Mouse (Mus musculus): ENCODE data around the gene Tnfaip8l1. TPM values are rescaled to one million over a fixed set of nuclear protein-coding genes. Genes with fewer than 3 reads are reported as not detected.

The Tnfaip8l1 gene
- 4.3 and 4.4 TPM in 2 replicates for total RNA-seq (2015)
- 3.2 and 4.8 TPM in 2 replicates for total RNA-seq (2017)

DNA sequence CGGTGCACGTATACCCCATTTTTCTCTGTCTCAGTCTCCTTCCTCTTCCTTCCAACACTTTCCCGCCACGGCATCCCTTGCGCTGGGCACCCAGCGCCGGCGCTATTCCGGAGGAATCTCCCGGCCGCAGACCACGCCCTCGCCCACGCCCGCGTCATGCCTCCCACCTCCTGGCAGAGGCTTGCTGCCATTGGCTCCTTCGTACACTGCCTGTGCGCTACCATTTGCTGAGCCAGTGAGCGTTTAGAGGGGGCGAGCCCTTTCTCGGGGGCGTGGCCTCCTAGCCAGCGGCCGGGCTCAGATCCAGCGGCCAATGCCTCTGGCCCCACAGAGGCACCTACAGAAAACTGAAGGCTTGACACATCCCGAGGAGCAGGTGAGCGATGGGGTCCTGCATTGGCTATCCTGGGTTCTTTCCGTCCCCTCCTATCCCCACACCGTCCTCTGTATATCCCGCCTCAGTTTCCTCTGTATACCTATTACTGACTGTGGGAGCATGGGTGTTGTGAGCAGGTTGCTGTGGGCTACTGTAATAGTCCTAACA, at the start of gene Tnfaip8l1:
TSS of gene Tnfaip8l1 (plus strand) at position 247 of the 544 bp plus-strand sequence.
- ATAC-seq (ENCODE audit: poor library complexity, severe bottlenecking), result peak; percentile 97

DNA sequence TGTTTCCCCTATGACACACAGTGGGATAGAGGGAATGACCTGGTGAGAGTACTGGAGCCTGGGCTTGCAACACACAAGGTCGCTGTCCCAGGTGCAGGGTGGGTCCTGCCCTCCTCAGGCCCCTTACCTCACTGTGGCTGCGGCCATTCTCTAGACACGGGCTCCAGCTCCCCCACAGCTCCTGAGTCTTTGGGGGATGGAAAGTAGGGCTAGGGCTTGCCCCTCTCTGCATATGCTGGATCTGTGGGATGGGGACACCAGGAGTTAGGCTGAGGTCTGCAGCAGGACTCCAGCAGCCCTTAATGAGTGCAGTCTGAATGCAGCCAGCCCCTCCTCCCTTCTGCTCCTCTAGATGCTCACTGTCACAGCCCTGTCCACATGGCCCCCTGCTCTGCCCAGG, 49.5 kb upstream of the Tnfaip8l1 start:
- ATAC-seq (ENCODE audit: poor library complexity, severe bottlenecking), result no peak

DNA sequence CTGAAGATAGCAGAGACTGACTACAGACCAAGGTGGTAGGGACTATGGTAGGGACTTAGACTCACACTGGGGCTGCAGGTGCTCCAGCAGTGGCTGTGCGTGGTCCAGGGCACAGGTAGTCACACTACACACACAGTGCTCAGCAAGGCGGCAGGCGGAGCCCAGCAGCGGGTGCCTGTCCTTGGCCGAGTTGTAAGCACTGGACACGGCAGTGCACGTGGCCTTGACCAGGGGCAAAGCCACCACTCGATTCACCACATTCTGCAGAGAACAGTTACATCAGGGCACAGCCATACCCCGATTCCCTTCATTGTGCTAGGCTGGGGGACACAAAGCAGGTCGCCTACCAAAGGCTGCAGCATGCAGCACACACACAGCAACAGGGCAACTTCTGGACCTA, 46.1 kb upstream of the Tnfaip8l1 start:
- no peak for ATAC-seq (ENCODE audit: poor library complexity, severe bottlenecking)

DNA sequence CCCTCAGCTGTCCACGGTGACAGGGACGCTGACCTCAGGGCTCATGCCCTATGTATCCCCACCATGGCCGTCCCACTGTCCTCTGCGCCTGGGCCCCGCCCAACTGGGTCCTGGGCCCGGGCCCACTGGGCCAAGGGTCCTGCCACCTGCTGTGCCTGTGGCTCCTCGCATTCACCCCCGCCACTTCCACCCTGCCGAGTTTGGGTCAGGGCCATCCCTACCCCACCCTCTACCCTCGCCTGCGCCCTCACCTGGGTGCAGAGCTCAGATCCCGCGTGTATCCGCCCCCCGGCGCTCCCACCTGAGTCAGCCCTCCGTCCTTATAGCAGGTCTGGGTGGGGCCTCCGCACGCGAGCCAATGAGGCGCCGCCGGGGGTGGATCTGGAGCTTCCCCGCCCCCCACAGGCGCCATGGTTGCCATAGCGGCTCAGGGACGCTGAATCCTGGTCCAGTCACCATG, 45.0 kb upstream of the Tnfaip8l1 start, which contains the start of gene Plin5:
TSS of gene Plin5 (minus strand) at position 346 of the 460 bp plus-strand sequence.
- ATAC-seq (ENCODE audit: poor library complexity, severe bottlenecking), result peak; percentile 45

GRCm38 (mm10) chr17:56119431-56119830, 42.8 kb upstream of the Tnfaip8l1 start:
- ATAC-seq (ENCODE audit: poor library complexity, severe bottlenecking), result no peak

DNA sequence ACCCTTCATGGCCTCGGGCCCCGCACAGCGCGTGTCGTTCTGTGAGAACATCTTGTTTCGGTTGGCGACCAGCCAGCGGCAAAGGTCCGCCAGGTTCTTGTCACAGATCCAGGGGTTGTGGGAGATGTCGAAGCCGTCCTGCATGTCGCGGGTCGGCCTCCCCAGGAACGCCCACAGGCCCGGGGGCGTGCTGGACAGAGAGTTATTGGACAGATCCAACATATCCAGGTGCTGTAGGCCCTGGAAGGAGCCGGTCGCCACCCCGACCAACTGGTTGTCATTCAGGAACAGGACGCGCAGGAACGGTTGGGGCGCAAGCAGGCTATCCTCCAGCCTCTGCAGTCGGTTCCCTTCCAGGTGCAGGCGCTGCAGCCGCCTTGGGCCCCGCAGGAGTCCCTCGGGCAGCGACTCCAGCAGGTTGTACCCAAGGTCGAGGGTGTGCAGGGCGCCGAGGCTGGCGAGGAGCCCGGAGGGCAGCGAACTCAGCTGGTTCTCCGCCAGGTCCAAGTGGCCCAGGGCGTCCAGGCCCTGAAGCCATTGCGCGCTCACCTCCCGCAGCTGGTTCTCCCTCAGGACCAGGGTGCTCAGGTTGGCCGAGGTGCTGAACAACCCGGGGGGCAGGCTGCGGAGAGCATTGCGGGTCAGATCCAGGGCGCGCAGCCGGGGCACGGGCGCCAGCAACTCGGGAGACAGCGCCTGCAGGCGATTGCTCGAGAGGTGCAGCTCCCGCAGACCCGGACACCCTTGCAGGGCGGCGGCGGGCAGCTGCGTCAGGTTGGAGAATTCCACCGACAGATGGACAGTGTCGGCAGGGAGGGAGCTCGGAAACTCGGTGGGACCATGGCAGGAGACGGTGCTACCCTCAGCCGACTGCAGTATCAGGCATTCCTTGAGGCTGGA, 42.0 kb upstream of the Tnfaip8l1 start:
- no peak for ATAC-seq (ENCODE audit: poor library complexity, severe bottlenecking)

- peak; percentile 21 for ATAC-seq (ENCODE audit: poor library complexity, severe bottlenecking)
Measured at GRCm38 (mm10) chr17:56121826-56122225, 40.5 kb upstream of the Tnfaip8l1 start, which contains the start of gene Lrg1. Gene Lrg1, minus strand, starts transcription at chr17:56122001.

GRCm38 (mm10) chr17:56123161-56123560, 39.1 kb upstream of the Tnfaip8l1 start:
- ATAC-seq (ENCODE audit: poor library complexity, severe bottlenecking), result no peak

GRCm38 (mm10) chr17:56123681-56124340, 38.5 kb upstream of the Tnfaip8l1 start:
- ATAC-seq (ENCODE audit: poor library complexity, severe bottlenecking), result no peak

- peak; percentile 39; the same call in 1 of the 2 replicates for ATAC-seq (ENCODE audit: poor library complexity, severe bottlenecking)
Measured at GRCm38 (mm10) chr17:56124377-56125275, 37.7 kb upstream of the Tnfaip8l1 start.

DNA sequence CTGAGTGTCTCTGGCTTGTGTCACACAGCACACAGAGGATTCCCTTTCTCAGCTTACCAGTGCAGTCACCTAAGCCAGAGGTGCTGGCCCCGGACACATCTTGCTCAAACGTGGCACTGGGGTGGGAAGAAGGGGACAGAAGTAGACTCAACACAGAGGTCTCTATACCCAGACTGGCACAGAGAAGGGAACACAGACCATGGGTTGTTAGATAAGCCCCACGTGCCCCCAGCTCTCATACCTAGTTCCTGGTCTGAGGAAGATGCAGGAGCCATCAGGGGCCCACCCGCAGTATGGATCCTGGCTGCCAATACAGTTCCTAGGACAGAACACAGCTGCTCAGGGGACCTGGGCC, 37.0 kb upstream of the Tnfaip8l1 start:
- ATAC-seq (ENCODE audit: poor library complexity, severe bottlenecking), result no peak

- ATAC-seq (ENCODE audit: poor library complexity, severe bottlenecking), result no peak
Measured at GRCm38 (mm10) chr17:56126175-56126574, 36.1 kb upstream of the Tnfaip8l1 start.

GRCm38 (mm10) chr17:56128246-56128645, 34.0 kb upstream of the Tnfaip8l1 start:
- peak; percentile 78 for ATAC-seq (ENCODE audit: poor library complexity, severe bottlenecking)

GRCm38 (mm10) chr17:56131136-56131535, 31.1 kb upstream of the Tnfaip8l1 start:
- no peak for ATAC-seq (ENCODE audit: poor library complexity, severe bottlenecking)

- ATAC-seq (ENCODE audit: poor library complexity, severe bottlenecking), result no peak
Measured at GRCm38 (mm10) chr17:56131814-56132213, 30.5 kb upstream of the Tnfaip8l1 start.

DNA sequence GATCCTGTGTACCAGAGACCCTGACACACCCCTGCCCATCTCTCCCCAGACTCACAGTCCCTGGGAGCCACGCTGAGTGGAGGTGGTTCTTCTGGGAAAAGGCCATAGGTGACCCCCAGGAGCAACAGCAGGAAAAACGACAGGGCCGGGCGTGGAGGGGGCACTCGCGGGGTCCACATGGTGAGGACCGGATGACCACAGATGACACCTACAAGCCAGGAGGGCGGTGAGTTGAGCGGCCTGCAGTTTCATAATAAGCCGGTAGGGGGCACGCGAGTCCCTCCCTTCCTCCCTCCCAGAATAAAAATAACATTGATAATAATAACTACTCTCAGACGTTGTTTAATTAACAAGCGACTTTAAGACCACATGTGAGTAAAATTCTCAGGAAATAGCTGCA, 29.6 kb upstream of the Tnfaip8l1 start:
- ATAC-seq (ENCODE audit: poor library complexity, severe bottlenecking), result peak; percentile 39

- ATAC-seq (ENCODE audit: poor library complexity, severe bottlenecking), result peak; percentile 69
Measured at GRCm38 (mm10) chr17:56133457-56134363, 28.6 kb upstream of the Tnfaip8l1 start.

DNA sequence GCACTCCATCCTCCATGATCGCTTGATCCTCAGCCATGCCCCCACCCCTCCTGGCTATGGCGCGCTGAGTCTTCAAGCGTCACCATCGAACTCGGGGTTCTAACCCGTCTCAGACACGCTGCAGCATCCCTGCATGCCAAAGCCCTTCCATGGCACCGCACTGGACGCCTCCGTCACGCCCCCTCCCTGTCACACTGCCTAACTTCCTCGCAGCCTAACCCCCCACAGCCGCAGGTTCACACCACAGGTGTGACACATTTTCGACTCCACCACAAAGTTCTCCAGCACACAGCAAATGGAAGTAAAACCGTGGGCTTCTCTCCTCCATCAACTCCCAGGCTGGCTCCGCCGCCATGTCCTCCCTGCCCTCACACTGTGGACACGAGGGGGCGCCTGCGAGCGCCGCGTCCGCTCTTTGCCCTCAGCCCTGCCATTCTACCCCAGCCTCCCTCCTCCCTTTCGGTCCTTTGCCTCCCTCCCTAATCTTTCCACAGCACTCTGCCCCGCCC, 27.8 kb upstream of the Tnfaip8l1 start:
- ATAC-seq (ENCODE audit: poor library complexity, severe bottlenecking), result peak; percentile 77

GRCm38 (mm10) chr17:56136558-56136957, 25.7 kb upstream of the Tnfaip8l1 start:
- no peak for ATAC-seq (ENCODE audit: poor library complexity, severe bottlenecking)

All from megakaryocyte, adult 5-6 weeks (primary cell).